Mouse (Mus musculus) liver, embryonic 11.5 days (tissue): ENCODE data around the gene Ldhal6b. TPM values are rescaled to one million over a fixed set of nuclear protein-coding genes. Genes with fewer than 3 reads are reported as not detected.
A peak's percentile ranks its signal among the peaks of the same experiment; 100 is the strongest.

Experiments
- ATAC-seq: fragments of 200-750 bp; cut with Nextera tagmentation; replicated peaks from 2 replicates; pipeline ENCODE4 v1.8.0; 2017; ENCODE audit warnings: moderate number of reproducible peaks, mild to moderate bottlenecking, moderate TSS enrichment, moderate library complexity; ENCODE audit not compliant: low FRiP score
- DNase-seq: peaks from one replicate; pipeline ENCODE4 v3.0.0-alpha.2; 2017; ENCODE audit warnings: low spot score
- H3K27ac ChIP-seq: fragments of 300-500 bp; sonication (generic); 2 replicates; pipeline ENCODE4 v1.5.1; 2014; ENCODE audit warnings: mild to moderate bottlenecking, low read depth, low read length, control low read depth
- H3K27me3 ChIP-seq: fragments of 300-500 bp; sonication (generic); replicated peaks from 2 replicates; pipeline ENCODE4 v1.6.1; 2014; ENCODE audit warnings: low read length, mixed read lengths; ENCODE audit not compliant: control insufficient read depth, insufficient read depth
- H3K36me3 ChIP-seq: fragments of 300-500 bp; sonication (generic); 2 replicates; pipeline ENCODE4 v1.6.1; 2014; ENCODE audit warnings: mild to moderate bottlenecking, low read length, moderate library complexity, mixed read lengths; ENCODE audit not compliant: control insufficient read depth, insufficient read depth
- H3K4me1 ChIP-seq: fragments of 300-500 bp; sonication (generic); replicated peaks from 2 replicates; pipeline ENCODE4 v1.6.1; 2014; ENCODE audit warnings: low read length, mixed read lengths; ENCODE audit not compliant: control insufficient read depth, insufficient read depth
- H3K4me2 ChIP-seq: fragments of 300-500 bp; sonication (generic); 2 replicates; pipeline ENCODE4 v1.6.1; 2014; ENCODE audit warnings: mild to moderate bottlenecking, control low read depth, moderate library complexity
- H3K4me3 ChIP-seq: fragments of 300-500 bp; sonication (generic); 2 replicates; pipeline ENCODE4 v1.5.1; 2014; ENCODE audit warnings: low read depth, low read length, control low read depth
- H3K9ac ChIP-seq: fragments of 300-500 bp; sonication (generic); 2 replicates; pipeline ENCODE4 v1.6.1; 2014; ENCODE audit warnings: low read depth, low read length, control low read depth
- H3K9me3 ChIP-seq: fragments of 300-500 bp; sonication (generic); 2 replicates; pipeline ENCODE4 v1.6.1; 2016; ENCODE audit warnings: low read length, inconsistent platforms, mixed read lengths; ENCODE audit not compliant: control insufficient read depth
- WGBS: fragments of 180-500 bp; shearing (Covaris S2); extraction: QIAGEN DNeasy Blood & Tissue Kit; methylation state at CpG from one replicate; pipeline ENCODE4 v1.1.7; 2014; 5-methylcytosine and 5-hydroxymethylcytosine counted together
- polyA plus RNA-seq: library from polyadenylated mRNA; unstranded; fragments of >200 nt; fragmentation: Nextera tagmentation; extraction: Ambion mirVana; gene quantifications from 2 replicates; pipeline ENCODE4 v1.2.1, GENCODE M21; 2014

Ldhal6b gene
- polyA plus RNA-seq, 1 experiment from 2014 or later: not detected

DNA sequence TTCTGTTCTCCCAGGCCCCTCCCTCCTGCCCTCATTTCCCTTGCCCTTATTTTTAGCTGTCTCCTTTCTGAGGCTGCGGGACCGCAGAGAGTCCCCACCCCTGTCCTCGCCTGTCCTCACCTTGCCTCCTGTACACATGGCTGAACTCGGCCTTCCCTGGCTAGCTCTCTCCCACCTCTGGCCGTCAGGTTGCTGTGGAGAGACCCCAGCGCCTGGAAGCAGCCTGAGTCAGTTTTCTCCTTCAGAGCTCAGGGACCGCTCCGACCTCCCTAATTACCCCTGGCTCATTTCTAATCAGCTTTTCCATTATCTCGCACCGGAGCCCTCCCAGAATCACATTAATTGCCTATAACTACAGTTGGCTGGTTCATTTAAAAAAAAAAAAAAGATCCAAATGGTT lies 27.9 kb downstream of the Ldhal6b start:
- no peak for ATAC-seq
- Histone ChIP-seq H3K4me1 (no peaks in the 10 kb centered on the region), H3K36me3 (no peaks in the 10 kb centered on the region), H3K27ac (no peak overlapping the region), H3K4me3 (no peak overlapping the region), H3K27me3 (no peaks in the 10 kb centered on the region), H3K9me3 (no peaks in the 10 kb centered on the region), H3K9ac (no peak overlapping the region), H3K4me2 (no peak overlapping the region)
- no peak for DNase-seq
- WGBS: 72% methylated on average over 10 of the region's 10 CpGs

DNA sequence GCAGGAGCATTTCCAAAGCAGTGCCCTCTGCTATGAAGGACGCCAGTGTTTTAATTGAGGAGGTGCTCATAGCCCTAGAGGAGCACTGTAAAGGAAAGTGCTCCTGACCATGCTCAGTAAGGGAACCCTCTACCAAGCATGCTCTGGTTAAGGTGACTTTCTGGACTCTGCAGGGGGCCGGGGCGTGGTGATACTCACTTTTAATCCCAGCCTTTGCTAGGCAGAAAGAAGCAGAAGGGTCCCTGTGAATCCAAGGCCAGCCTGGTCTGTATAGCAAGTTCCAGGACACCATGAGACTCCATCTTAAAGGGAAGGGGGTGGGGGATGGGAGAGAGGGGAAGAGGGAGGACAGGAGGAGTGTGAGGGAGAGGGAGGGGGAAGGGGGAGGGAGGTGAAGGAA lies 30.2 kb downstream of the Ldhal6b start:
- Histone ChIP-seq H3K9ac (no peak overlapping the region), H3K4me1 (no peaks in the 10 kb centered on the region), H3K9me3 (no peaks in the 10 kb centered on the region), H3K36me3 (no peaks in the 10 kb centered on the region), H3K27ac (no peak overlapping the region), H3K27me3 (no peaks in the 10 kb centered on the region), H3K4me2 (no peak overlapping the region), H3K4me3 (no peak overlapping the region)
- DNase-seq (no peak), ATAC-seq (no peak)
- 70% methylated on average over 3 of the region's 3 CpGs for WGBS

DNA sequence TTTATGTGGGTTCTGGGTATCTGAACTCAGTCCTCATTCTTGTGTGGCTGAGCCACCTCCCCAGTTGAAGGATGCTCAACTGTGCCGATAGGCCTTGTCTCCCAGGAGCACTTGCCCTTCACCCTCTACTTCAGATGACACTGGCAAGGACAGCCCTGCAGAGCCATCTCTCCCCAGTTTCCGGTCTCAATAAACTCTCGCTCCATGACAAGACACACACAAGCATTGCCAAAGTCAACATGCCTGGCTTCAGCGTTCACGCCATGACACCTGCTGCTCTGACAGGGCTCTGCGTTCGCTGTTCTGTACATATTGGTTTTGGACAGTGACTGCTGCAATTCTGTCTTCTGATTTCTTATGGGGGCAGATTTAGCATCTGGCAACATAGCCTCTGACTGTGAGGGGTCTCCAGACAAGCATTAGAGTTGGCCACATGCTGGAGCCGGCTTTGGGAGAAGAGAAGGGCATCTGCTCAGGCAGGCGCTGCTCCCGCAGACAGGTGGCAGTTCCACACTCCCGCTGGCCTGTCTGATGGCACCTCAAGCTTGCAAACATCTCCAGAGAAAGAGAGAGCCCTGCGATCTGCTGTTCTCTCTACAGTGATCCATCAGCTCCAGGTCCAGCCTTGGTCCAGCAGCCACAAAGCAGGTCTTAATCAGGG lies 31.6 kb downstream of the Ldhal6b start:
- Histone ChIP-seq H3K9me3 (no peaks in the 10 kb centered on the region), H3K9ac (no peak overlapping the region), H3K4me1 (no peaks in the 10 kb centered on the region), H3K4me3 (no peak overlapping the region), H3K36me3 (no peaks in the 10 kb centered on the region), H3K4me2 (no peak overlapping the region), H3K27me3 (no peaks in the 10 kb centered on the region), H3K27ac (no peak overlapping the region)
- 82% methylated on average over 12 of the region's 12 CpGs for WGBS
- ATAC-seq: no peak
- no peak for DNase-seq

DNA sequence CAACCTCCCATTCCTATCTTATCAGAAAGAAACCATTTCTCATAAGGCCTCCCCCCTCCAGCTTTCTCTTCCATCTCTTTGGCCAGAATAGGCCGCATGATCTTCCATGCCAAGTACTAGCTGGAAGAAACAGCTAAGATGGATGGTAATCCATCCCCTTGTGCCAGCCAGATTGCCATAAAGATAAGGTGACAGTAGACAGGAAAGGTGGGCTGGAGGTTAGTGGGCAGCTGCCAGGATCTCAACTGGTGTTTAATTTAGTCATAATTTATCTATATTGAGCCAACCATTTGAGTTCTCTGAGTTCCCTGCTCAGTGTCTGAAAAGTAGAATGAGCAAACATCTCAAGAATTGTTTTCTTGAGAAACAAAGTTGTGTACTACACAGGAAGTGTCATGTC lies 32.9 kb downstream of the Ldhal6b start:
- WGBS: 83% methylated on average over 1 of the region's 1 CpGs
- DNase-seq: no peak
- ATAC-seq: no peak
- Histone ChIP-seq H3K36me3 (no peaks in the 10 kb centered on the region), H3K27me3 (no peaks in the 10 kb centered on the region), H3K27ac (no peak overlapping the region), H3K9me3 (no peaks in the 10 kb centered on the region), H3K4me3 (no peak overlapping the region), H3K4me2 (no peak overlapping the region), H3K4me1 (no peaks in the 10 kb centered on the region), H3K9ac (no peak overlapping the region)

DNA sequence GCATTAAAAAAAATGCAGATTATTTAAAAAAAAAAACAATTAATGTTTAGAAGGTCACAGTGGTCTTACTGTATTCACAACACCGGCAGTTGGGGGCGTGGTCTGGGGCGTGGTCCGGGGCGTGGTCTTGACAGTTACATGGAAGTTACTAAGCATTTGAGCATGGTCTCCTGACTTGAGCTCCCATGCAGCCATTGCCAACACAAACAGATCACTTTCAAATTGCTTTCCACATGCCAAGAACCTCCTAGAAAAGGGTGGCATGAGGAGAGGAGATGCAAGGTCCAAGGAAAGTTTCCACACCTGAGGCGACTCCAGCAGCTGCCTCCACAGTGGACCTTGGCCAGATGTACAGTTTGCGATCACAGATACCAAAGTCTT lies 40.6 kb downstream of the Ldhal6b start:
- DNase-seq (peak; percentile 53), ATAC-seq (no peak)
- Histone ChIP-seq H3K9ac (no peak overlapping the region), H3K4me1 (no peaks in the 10 kb centered on the region), H3K9me3 (no peaks in the 10 kb centered on the region), H3K27me3 (peaks cover 2% of the 10 kb centered on the region; the same call in 1 of the 2 replicates), H3K4me3 (no peak overlapping the region), H3K27ac (no peak overlapping the region), H3K36me3 (no peaks in the 10 kb centered on the region), H3K4me2 (peak overlapping the region; percentile 32; the same call in 1 of the 2 replicates)
- 28% methylated on average over 7 of the region's 7 CpGs for WGBS

DNA sequence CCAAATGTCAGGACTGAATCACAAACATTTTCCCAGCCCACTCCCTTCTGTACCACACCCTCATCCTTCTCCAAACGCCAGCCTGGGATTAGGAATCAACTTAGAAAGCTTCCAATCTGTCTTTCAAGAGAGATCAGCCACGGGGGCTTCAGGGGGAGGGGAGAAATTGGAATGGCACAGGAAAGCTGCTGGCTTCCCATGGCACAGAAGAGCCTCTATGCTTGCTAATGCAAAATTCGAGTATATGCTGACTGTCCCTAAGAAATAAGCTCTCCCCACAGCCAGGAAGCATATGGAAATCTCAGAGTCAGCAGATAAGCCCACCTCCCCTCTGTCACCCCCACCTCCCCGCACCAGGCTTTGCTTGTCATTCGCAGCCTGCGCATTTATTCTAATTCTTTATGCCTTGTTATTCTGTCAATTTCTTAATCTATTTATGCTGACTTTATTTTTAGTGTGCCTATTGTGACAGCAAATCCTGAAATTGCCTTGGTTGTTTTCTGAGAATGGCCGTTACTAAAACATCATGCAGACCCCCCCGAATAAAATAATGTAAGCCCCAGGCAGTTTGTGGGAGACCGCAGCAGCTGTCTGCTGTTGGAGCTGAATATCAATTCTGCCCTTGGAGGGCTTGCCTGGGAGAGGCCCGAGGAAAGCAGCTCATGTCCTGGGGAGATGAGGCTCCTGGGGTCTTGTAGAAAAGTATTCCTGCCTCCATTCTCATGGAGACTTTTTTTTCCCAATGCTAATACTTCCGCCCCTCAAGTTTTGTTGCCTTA lies 41.2 kb downstream of the Ldhal6b start:
- Histone ChIP-seq H3K4me2 (peak overlapping the region; percentile 32; the same call in 1 of the 2 replicates), H3K9ac (no peak overlapping the region), H3K27ac (no peak overlapping the region), H3K27me3 (peaks cover 2% of the 10 kb centered on the region; the same call in 1 of the 2 replicates), H3K9me3 (no peaks in the 10 kb centered on the region), H3K4me3 (no peak overlapping the region), H3K4me1 (no peaks in the 10 kb centered on the region), H3K36me3 (no peaks in the 10 kb centered on the region)
- no peak for DNase-seq
- WGBS: 29% methylated on average over 11 of the region's 11 CpGs
- no peak for ATAC-seq

DNA sequence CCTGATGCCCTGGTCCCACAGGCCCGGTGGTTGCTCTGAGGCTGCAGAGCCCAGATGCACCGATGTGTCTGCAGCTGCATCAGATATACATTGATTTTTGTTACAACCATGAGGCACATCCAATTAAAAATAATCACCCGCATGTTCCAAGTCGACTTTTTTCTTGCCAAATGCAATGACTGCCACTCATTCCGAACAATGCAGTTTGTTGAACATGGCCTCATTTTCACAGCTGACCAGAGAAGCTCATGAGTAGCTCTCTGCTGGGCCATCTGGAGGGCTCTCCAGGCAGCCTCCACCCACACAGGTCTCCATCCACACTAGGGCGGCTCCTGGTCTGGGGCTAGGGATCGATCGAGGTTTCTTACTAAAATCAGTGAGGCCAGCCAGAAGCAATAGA lies 45.6 kb downstream of the Ldhal6b start:
- no peak overlapping the region for H3K4me2 ChIP-seq
- ATAC-seq: no peak
- H3K9me3 ChIP-seq: no peaks in the 10 kb centered on the region
- no peaks in the 10 kb centered on the region; the same call in 1 of the 2 replicates for H3K27me3 ChIP-seq
- H3K9ac ChIP-seq: no peak overlapping the region
- no peaks in the 10 kb centered on the region for H3K4me1 ChIP-seq
- 86% methylated on average over 8 of the region's 8 CpGs for WGBS
- no peak overlapping the region for H3K4me3 ChIP-seq
- no peak for DNase-seq
- no peaks in the 10 kb centered on the region for H3K36me3 ChIP-seq
- no peak overlapping the region for H3K27ac ChIP-seq

DNA sequence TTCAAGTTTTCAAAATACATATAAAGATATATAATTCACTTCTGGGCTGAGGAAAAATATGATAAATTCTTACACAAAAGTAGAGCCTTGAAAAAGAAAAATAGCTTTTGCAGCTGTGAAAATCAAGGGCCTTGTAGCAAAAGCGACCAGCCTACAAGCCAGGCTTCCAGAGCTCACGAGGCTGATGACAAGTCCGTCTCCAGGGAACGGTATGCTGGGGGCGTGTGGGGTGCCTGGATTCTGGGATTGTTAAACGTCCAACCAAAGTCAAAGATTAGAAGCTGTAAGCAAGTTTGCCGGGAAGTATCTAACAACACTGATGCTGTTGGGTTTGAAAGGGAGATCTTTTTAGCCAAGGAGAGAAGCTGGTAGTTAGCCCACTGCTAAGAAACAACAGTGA lies 47.0 kb downstream of the Ldhal6b start:
- Histone ChIP-seq H3K9ac (no peak overlapping the region), H3K27me3 (no peaks in the 10 kb centered on the region; the same call in 1 of the 2 replicates), H3K27ac (no peak overlapping the region), H3K9me3 (no peaks in the 10 kb centered on the region), H3K4me3 (no peak overlapping the region), H3K36me3 (no peaks in the 10 kb centered on the region), H3K4me1 (no peaks in the 10 kb centered on the region), H3K4me2 (no peak overlapping the region)
- WGBS: 69% methylated on average over 7 of the region's 7 CpGs
- ATAC-seq: no peak
- no peak for DNase-seq

DNA sequence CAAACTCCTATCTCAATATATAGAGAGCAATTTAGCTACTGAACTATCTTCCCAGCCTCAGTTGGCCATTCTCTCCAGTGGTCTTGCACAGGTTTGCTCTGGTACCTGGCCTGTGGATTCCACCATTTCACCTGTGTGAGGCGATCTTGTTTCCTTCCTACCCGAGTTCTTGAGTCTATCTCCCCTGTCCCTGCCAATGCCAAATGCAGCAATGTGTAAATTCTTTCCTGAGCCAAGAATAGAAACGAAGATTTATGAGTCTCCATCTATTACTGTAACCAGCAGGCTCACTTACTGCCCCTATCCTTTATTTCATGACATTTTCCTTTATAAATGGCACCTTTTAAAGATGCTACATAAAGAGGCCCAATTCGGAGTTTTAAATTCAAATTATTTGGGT lies 47.5 kb downstream of the Ldhal6b start:
- Histone ChIP-seq H3K27ac (no peak overlapping the region), H3K4me2 (no peak overlapping the region)

More for the DNA sequence above, 47.5 kb downstream of the Ldhal6b start:
- Histone ChIP-seq H3K9ac (no peak overlapping the region), H3K27me3 (no peaks in the 10 kb centered on the region; the same call in 1 of the 2 replicates), H3K36me3 (no peaks in the 10 kb centered on the region), H3K4me3 (no peak overlapping the region), H3K4me1 (no peaks in the 10 kb centered on the region), H3K9me3 (no peaks in the 10 kb centered on the region)
- DNase-seq (no peak), ATAC-seq (no peak)
- WGBS: 66% methylated on average over 4 of the region's 4 CpGs
